Mouse (Mus musculus) liver, adult 2 months (tissue): ENCODE results near the gene Shank2.

ENCODE experiments used
- CTCF ChIP-seq: fragments of 200-500 bp; IDR thresholded peaks from 2 replicates; pipeline ENCODE4 v1.5.1; 2011; ENCODE audit warnings: low read depth, low read length, control low read depth
- POLR2A ChIP-seq: fragments of 200-500 bp; IDR thresholded peaks from 2 replicates; pipeline ENCODE4 v1.6.1; 2011; ENCODE audit warnings: low read length, control low read depth; ENCODE audit not compliant: insufficient read depth; ENCODE audit errors: extremely low read depth

- no peak for TF ChIP-seq POLR2A
- no peak for TF ChIP-seq CTCF
Measured at GRCm38 (mm10) chr7:144471103-144471502, 469.4 kb downstream of the Shank2 start.
